Mouse (Mus musculus): Measurements from ENCODE around the gene Hrh2.
A peak's percentile ranks its signal among the peaks of the same experiment; 100 is the strongest.

Gene Hrh2

DNA sequence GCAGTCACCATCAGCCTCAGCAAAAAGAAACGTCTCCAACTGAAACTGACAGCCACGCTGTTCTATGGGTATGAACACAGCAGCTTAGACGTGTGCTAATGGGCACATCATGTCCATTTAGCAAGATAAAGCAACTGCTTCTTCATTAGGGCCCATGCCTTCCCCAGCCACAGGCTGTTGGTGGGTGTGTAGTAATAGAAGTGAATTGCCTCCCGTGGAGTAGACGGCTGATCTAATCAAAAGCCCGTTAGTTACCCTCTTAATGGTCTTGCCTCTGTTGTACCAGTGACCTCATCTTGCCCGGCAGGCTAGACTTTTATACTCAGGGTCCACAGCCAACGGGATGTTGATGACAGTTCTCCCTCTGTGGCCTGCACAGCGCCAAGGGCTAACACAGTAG lies 7.1 kb downstream of the Hrh2 start:
- TF ChIP-seq NANOG (IDR thresholded peaks at IDR 0.05; ENCODE audit: borderline replicate concordance, low read length) (peak; percentile 75; the same call in 1 of the 2 replicates), CTCF (conservative IDR thresholded peaks at IDR 0.05; ENCODE audit: low read length) (no peak), POU5F1 (IDR thresholded peaks at IDR 0.05; ENCODE audit: borderline replicate concordance, low read length) (no peak)

GRCm38 (mm10) chr13:54202458-54202857 lies 10.5 kb downstream of the Hrh2 start:
- H3K27me3 ChIP-seq (ENCODE audit: insufficient read depth, low read length), result peaks cover 9% of the 10 kb centered on the region
- peaks cover 15% of the 10 kb centered on the region for H3K4me1 ChIP-seq (replicated peaks; ENCODE audit: low read depth, low read length)
- H3K36me3 ChIP-seq (ENCODE audit: insufficient read depth, low read length), result no peaks in the 10 kb centered on the region
- TF ChIP-seq CTCF (conservative IDR thresholded peaks at IDR 0.05; ENCODE audit: low read length) (no peak), POU5F1 (IDR thresholded peaks at IDR 0.05; ENCODE audit: borderline replicate concordance, low read length) (no peak), NANOG (IDR thresholded peaks at IDR 0.05; ENCODE audit: borderline replicate concordance, low read length) (no peak)
- no peak overlapping the region for H3K4me3 ChIP-seq (replicated peaks; ENCODE audit: low read length)
- peaks cover 4% of the 10 kb centered on the region; the same call in 1 of the 2 replicates for H3K9me3 ChIP-seq (ENCODE audit: low read length)

More for the DNA sequence above, 7.1 kb downstream of the Hrh2 start:
- H3K4me3 ChIP-seq (replicated peaks; ENCODE audit: low read length), result no peak overlapping the region
- H3K27me3 ChIP-seq (ENCODE audit: insufficient read depth, low read length), result peaks cover 35% of the 10 kb centered on the region
- H3K36me3 ChIP-seq (ENCODE audit: insufficient read depth, low read length), result no peaks in the 10 kb centered on the region
- H3K9me3 ChIP-seq (ENCODE audit: low read length), result peaks cover 4% of the 10 kb centered on the region; the same call in 1 of the 2 replicates
- peaks cover 15% of the 10 kb centered on the region for H3K4me1 ChIP-seq (replicated peaks; ENCODE audit: low read depth, low read length)

DNA sequence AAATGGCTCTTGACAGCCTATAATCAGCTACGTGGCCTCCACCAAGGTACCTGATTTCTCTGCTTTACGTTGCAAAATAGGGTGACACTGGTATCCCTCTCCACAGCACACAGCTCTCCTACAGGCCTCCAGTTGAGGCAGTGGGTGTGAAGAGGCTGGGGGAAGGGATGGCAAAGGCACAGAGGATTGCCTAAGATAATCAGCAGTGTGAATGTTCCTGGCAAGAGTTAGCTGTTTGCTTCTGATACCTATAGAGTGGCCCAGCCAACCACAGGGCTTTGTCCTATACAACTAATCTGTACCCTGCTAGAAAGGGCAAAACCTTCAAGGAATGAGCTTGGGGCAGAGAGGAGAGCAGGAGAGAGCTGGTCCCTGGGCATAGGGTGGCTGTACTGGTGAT lies 11.5 kb downstream of the Hrh2 start:
- no peaks in the 10 kb centered on the region for H3K36me3 ChIP-seq (ENCODE audit: insufficient read depth, low read length)

DNA sequence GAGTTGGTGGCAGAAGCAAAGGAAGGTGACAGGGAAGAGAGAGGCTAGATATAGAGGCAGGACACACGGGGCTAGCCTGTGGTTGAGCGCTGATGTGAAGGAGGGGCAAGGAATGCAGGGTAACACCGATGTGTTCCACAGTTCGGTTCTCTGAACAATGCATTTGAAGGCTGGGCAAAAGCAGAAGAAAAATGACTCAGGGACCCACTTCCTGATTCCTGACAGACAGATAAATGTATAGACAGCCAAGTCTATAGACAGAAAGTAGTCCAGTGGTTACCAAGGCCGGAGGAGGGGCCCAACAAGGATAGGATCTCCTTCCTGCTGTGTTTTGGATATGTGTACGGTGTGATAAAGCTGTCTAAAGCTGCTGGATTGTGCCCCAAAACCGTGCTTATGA lies 13.3 kb downstream of the Hrh2 start:
- TF ChIP-seq CTCF (conservative IDR thresholded peaks at IDR 0.05; ENCODE audit: low read length) (no peak), POU5F1 (IDR thresholded peaks at IDR 0.05; ENCODE audit: borderline replicate concordance, low read length) (no peak), NANOG (IDR thresholded peaks at IDR 0.05; ENCODE audit: borderline replicate concordance, low read length) (no peak)
- H3K4me3 ChIP-seq (replicated peaks; ENCODE audit: low read length), result no peak overlapping the region
- peaks cover 6% of the 10 kb centered on the region; the same call in 1 of the 2 replicates for H3K27me3 ChIP-seq (ENCODE audit: insufficient read depth, low read length)
- peaks cover 7% of the 10 kb centered on the region for H3K4me1 ChIP-seq (replicated peaks; ENCODE audit: low read depth, low read length)
- peaks cover 4% of the 10 kb centered on the region; the same call in 1 of the 2 replicates for H3K9me3 ChIP-seq (ENCODE audit: low read length)
- H3K36me3 ChIP-seq (ENCODE audit: insufficient read depth, low read length), result no peaks in the 10 kb centered on the region

More for the DNA sequence above, 11.5 kb downstream of the Hrh2 start:
- TF ChIP-seq POU5F1 (IDR thresholded peaks at IDR 0.05; ENCODE audit: borderline replicate concordance, low read length) (no peak), CTCF (conservative IDR thresholded peaks at IDR 0.05; ENCODE audit: low read length) (no peak), NANOG (IDR thresholded peaks at IDR 0.05; ENCODE audit: borderline replicate concordance, low read length) (no peak)
- Histone ChIP-seq H3K4me1 (replicated peaks; ENCODE audit: low read depth, low read length) (peaks cover 12% of the 10 kb centered on the region), H3K27me3 (ENCODE audit: insufficient read depth, low read length) (peaks cover 2% of the 10 kb centered on the region; the same call in 1 of the 2 replicates), H3K9me3 (ENCODE audit: low read length) (peaks cover 4% of the 10 kb centered on the region; the same call in 1 of the 2 replicates), H3K4me3 (replicated peaks; ENCODE audit: low read length) (no peak overlapping the region)

- H3K4me1 ChIP-seq (replicated peaks; ENCODE audit: low read depth, low read length), result peaks cover 11% of the 10 kb centered on the region
- H3K36me3 ChIP-seq (ENCODE audit: insufficient read depth, low read length), result no peaks in the 10 kb centered on the region
- no peak for TF ChIP-seq POU5F1 (IDR thresholded peaks at IDR 0.05; ENCODE audit: borderline replicate concordance, low read length)
- TF ChIP-seq CTCF (conservative IDR thresholded peaks at IDR 0.05; ENCODE audit: low read length), result no peak
- no peak for TF ChIP-seq NANOG (IDR thresholded peaks at IDR 0.05; ENCODE audit: borderline replicate concordance, low read length)
- no peaks in the 10 kb centered on the region for H3K9me3 ChIP-seq (ENCODE audit: low read length)
- no peak overlapping the region for H3K4me3 ChIP-seq (replicated peaks; ENCODE audit: low read length)
- peaks cover 6% of the 10 kb centered on the region; the same call in 1 of the 2 replicates for H3K27me3 ChIP-seq (ENCODE audit: insufficient read depth, low read length)
These were observed 14.3 kb downstream of the Hrh2 start for GRCm38 (mm10) chr13:54206140-54206753.

DNA sequence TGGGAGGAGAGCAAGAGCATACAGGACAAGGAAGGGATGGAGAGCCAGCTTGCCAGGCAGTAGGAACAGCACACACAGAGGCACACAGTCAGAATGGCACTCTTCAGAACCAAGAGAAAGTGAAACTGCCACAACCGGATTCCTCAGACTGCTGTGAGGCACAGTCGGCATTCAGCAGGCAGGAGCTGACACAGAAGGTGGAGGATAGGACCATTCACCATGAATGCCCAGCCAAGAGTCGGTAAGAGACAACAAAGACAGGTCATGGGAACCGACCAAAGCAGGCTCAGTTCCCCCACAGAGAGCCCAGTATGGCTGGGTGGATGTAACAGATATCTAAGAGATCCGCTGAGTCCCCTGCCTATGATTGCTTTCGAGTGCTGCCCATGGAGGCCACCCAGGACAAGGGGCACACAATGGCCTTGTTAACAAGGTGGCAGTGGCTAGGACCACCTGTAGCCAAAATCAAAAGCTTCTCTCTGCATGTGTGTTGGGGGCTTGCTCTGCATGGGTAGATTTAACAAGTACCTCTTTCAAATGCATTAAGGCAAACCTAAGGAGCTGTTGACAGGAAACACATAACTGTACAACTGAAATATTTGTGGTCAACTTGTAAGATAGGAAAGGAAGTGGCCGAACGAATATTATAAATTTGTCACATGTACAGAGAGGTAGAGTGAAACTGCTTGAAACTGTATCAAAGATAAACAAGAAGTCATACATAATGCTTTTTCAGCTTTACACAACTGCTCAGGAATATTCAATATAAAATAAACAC lies 17.7 kb downstream of the Hrh2 start:
- H3K27me3 ChIP-seq (ENCODE audit: insufficient read depth, low read length), result 0 out of 2 replicates have a peak, but pooled peaks cover 4% of the 10 kb centered on the region
- TF ChIP-seq CTCF (conservative IDR thresholded peaks at IDR 0.05; ENCODE audit: low read length) (no peak), NANOG (IDR thresholded peaks at IDR 0.05; ENCODE audit: borderline replicate concordance, low read length) (no peak), POU5F1 (IDR thresholded peaks at IDR 0.05; ENCODE audit: borderline replicate concordance, low read length) (no peak)
- H3K4me3 ChIP-seq (replicated peaks; ENCODE audit: low read length), result no peak overlapping the region
- H3K36me3 ChIP-seq (ENCODE audit: insufficient read depth, low read length), result no peaks in the 10 kb centered on the region
- H3K9me3 ChIP-seq (ENCODE audit: low read length), result no peaks in the 10 kb centered on the region
- peaks cover 42% of the 10 kb centered on the region for H3K4me1 ChIP-seq (replicated peaks; ENCODE audit: low read depth, low read length)

DNA sequence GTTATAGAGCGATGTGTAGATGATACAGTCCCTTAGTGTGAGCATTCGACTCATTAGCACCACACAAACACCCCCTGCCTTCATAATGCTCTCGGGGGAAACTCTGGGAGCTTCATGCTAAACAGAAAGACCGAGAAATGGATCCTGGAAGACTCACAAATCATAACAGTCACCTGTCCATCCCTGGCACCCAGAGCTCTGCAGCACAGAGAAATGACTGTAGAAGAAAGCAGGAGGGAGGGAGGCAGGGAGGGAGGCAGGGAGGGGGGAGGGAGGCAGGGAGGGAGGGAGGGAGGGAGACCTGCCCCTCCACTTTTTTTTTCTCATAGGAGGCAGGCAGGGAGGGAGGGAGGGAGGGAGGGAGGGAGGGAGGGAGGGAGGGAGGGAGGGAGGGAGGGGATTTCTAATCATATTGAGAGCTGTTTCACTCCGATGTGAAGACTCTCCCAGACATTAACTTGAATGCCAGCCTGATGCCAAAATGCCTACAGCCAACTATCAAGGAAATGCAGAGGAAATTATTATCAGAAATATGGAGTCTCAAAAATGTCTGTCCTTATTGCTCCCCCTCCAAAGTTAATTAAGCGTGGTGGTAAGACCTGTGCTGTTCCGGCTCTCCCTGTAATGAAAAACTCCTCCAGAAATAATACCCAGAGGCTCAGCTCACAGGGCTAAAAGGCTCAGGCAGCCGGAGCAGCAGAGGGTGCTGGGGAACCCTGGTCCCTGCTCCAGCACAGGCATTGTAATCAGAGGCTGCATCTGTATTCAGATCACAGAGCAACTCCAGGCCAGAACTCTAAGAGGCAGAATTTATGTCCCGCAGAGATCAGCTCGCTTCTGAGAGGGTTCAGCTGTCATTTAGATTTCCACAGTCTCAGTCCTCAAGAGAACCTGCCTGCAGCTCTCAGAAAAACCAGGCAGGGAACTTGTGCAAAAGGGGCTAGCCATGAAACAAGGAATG lies 19.9 kb downstream of the Hrh2 start:
- Histone ChIP-seq H3K36me3 (ENCODE audit: insufficient read depth, low read length) (no peaks in the 10 kb centered on the region), H3K4me3 (replicated peaks; ENCODE audit: low read length) (no peak overlapping the region; the same call in 1 of the 2 replicates), H3K9me3 (ENCODE audit: low read length) (no peaks in the 10 kb centered on the region), H3K4me1 (replicated peaks; ENCODE audit: low read depth, low read length) (peaks cover 59% of the 10 kb centered on the region), H3K27me3 (ENCODE audit: insufficient read depth, low read length) (0 out of 2 replicates have a peak, but pooled peaks cover 4% of the 10 kb centered on the region)
- TF ChIP-seq NANOG (IDR thresholded peaks at IDR 0.05; ENCODE audit: borderline replicate concordance, low read length) (no peak), POU5F1 (IDR thresholded peaks at IDR 0.05; ENCODE audit: borderline replicate concordance, low read length) (no peak), CTCF (conservative IDR thresholded peaks at IDR 0.05; ENCODE audit: low read length) (no peak)
